In the genomic region with DNA sequence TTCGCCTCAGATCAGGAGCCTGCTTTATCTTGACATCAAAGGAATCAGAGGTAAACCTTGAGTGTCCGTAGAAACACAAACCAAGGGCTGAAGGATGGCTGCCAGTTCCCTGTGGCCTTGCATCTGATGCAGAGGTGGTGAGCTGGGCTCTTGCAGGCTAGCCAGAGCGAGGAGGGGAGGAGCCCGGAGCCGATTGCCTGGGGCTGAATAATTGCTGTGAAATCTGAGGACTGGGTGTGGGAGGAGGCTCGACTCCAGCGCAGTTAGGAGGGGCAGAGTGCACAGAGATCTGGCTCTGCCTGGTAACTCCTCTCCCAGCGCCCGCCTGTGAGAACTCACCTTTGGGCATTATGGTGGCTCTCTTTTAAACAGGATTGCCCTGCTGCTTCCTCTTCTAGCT, we compare ENCODE assay signal across 8 mouse cellular contexts. TPM values are rescaled to one million over a fixed set of nuclear protein-coding genes. Genes with fewer than 3 reads are reported as not detected.
DNase-seq lines count a peak whose midpoint lies in the region; ATAC-seq and TF ChIP-seq lines count a peak whose summit lies in the region.

No protein-coding gene starts in this region.

- peak overlapping the region; percentile 29; the same call in 1 of the 2 replicates for H3K4me2 ChIP-seq in heart, embryonic 13.5 days
- H3K4me2 ChIP-seq in myocyte (ENCODE audit: low read depth), result peak overlapping the region; percentile 67

- WGBS in heart, embryonic 13.5 days, result 7% methylated on average over 9 of the region's 9 CpGs

- peak; percentile 92 for DNase-seq in Muller cell, postnatal 12 days (ENCODE audit: inconsistent ontology term)
- peak; percentile 33 for DNase-seq in brain, adult 2 months (ENCODE audit: low read depth, low spot score)
- peak; percentile 52 to 53 for DNase-seq in kidney, postnatal 36 days
- DNase-seq in left cerebral cortex, adult 11 months (ENCODE audit: low spot score), result no peak
- no peak for DNase-seq in right cerebral cortex, adult 18-20 months
- no peak for DNase-seq in frontal cortex, postnatal 36 days (ENCODE audit: low spot score in 2 of 2)

- peak overlapping the region; percentile 92 for H3K27ac ChIP-seq in heart, embryonic 13.5 days (replicated peaks)

- H3K36me3 ChIP-seq in heart, embryonic 13.5 days, result peaks cover 81% of the 10 kb centered on the region
- peaks cover 42% of the 10 kb centered on the region for H3K36me3 ChIP-seq in myocyte (ENCODE audit: control insufficient read depth, insufficient read depth)

- TF ChIP-seq POLR2A in myocyte (IDR thresholded peaks at IDR 0.05; ENCODE audit: insufficient read length, low read depth), result no peak

- H3K4me3 ChIP-seq in heart, embryonic 13.5 days, result no peak overlapping the region
- H3K4me3 ChIP-seq in myocyte, result no peak overlapping the region

- no peaks in the 10 kb centered on the region for H3K27me3 ChIP-seq in heart, embryonic 13.5 days (replicated peaks)
- no peaks in the 10 kb centered on the region for H3K27me3 ChIP-seq in myocyte (ENCODE audit: control insufficient read depth, insufficient read depth, insufficient read length)

- no peaks in the 10 kb centered on the region for H3K9me3 ChIP-seq in heart, embryonic 13.5 days

- no peak overlapping the region for H3ac ChIP-seq in myocyte (ENCODE audit: control insufficient read depth, insufficient read length)

- peak; percentile 34; the same call in 1 of the 2 replicates for ATAC-seq in heart, embryonic 13.5 days (ENCODE audit: extremely low read depth, insufficient number of reproducible peaks, low FRiP score, low TSS enrichment)

- H3K4me1 ChIP-seq in heart, embryonic 13.5 days, result peaks cover 93% of the 10 kb centered on the region

- peak overlapping the region; percentile 33; the same call in 1 of the 2 replicates for H3K9ac ChIP-seq in heart, embryonic 13.5 days

- peaks cover 47% of the 10 kb centered on the region for H3K79me2 ChIP-seq in myocyte (ENCODE audit: control insufficient read depth, insufficient read depth)

TF ChIP-seq in myocyte, 11 proteins besides CTCF, POLR2A, EP300 and RAD21:
- TF ChIP-seq SRF (IDR thresholded peaks at IDR 0.05; ENCODE audit: control insufficient read depth, insufficient read length, low read depth), result no peak
- TF ChIP-seq POLR2AphosphoS2 (IDR thresholded peaks at IDR 0.05; ENCODE audit: insufficient read length, low read depth), result peak; percentile 20

RNA-seq across cellular contexts. Expression of a gene that starts 15.6 kb away (rescaled TPM):
- 450 and 490 TPM in 2 replicates for polyA plus RNA-seq in heart, embryonic 13.5 days (2015; fragmentation: Nextera tagmentation; extraction: Ambion mirVana)
- polyA plus RNA-seq in myocyte (2012; fragmentation: generic; extraction: Trizol), result 1,009 TPM

Comparison
In these comparisons a context has a peak if more than half of its experiments do, and no peak if none do; other contexts are left out.
1. DNase-seq: peak in Muller cell, postnatal 12 days (single experiment), brain, adult 2 months (single experiment) and kidney, postnatal 36 days (2 of 2); none in left cerebral cortex, adult 11 months (single experiment), right cerebral cortex, adult 18-20 months (single experiment) and frontal cortex, postnatal 36 days (0 of 2).